In genomic region chr1:184629194-184629593, GRCm38 (mm10) we compare ENCODE assay signal across 14 mouse cellular contexts.
DNase-seq lines count a peak whose midpoint lies in the region; ATAC-seq and TF ChIP-seq lines count a peak whose summit lies in the region.
"Had no signal": no experiment of that assay in that cellular context is flagged by ENCODE, and none has a peak within 500 bp of the region (broad histone marks: within the 10 kb centered on the region; RNA-seq: fewer than 3 reads in every experiment).

No protein-coding gene starts in this region.

- peaks cover 23% of the 10 kb centered on the region for H3K4me1 ChIP-seq in heart, embryonic 10.5 days
- peaks cover 21% of the 10 kb centered on the region for H3K4me1 ChIP-seq in liver, postnatal 0 days (ENCODE audit: insufficient read depth)
- H3K4me1 ChIP-seq in hindbrain, embryonic 16.5 days (ENCODE audit: control insufficient read depth, insufficient read depth, low read depth, low read length) = no peaks in the 10 kb centered on the region

- H3K9me3 ChIP-seq in heart, embryonic 10.5 days = no peaks in the 10 kb centered on the region
- no peaks in the 10 kb centered on the region for H3K9me3 ChIP-seq in liver, postnatal 0 days (ENCODE audit: low read length)
- no peaks in the 10 kb centered on the region for H3K9me3 ChIP-seq in hindbrain, embryonic 16.5 days (ENCODE audit: control insufficient read depth, low read length)
- H3K9me3 ChIP-seq: hindbrain, embryonic 10.5 days had no signal

- no peak for TF ChIP-seq CTCF in liver, postnatal 0 days (IDR thresholded peaks at IDR 0.05; ENCODE audit: low read depth)

- H3K27me3 ChIP-seq in heart, embryonic 10.5 days (ENCODE audit: insufficient read depth, poor library complexity, severe bottlenecking) = no peaks in the 10 kb centered on the region
- H3K27me3 ChIP-seq in liver, postnatal 0 days (ENCODE audit: insufficient read depth, low read length) = no peaks in the 10 kb centered on the region
- H3K27me3 ChIP-seq in hindbrain, embryonic 16.5 days (replicated peaks; ENCODE audit: control insufficient read depth, insufficient read depth, low read length) = no peaks in the 10 kb centered on the region

- no peaks in the 10 kb centered on the region for H3K36me3 ChIP-seq in heart, embryonic 10.5 days
- H3K36me3 ChIP-seq in liver, postnatal 0 days (replicated peaks; ENCODE audit: insufficient read depth, low read length) = no peaks in the 10 kb centered on the region
- H3K36me3 ChIP-seq in hindbrain, embryonic 16.5 days (ENCODE audit: control insufficient read depth, insufficient read depth, low read length) = no peaks in the 10 kb centered on the region
- H3K36me3 ChIP-seq: hindbrain, embryonic 10.5 days had no signal

- DNase-seq in heart, embryonic 10.5 days (ENCODE audit: low spot score) = peak; percentile 78
- no peak for DNase-seq in heart, adult 8-10 months (ENCODE audit: low spot score)
- peak; percentile 54 for DNase-seq in 416B (ENCODE audit: low read depth)
- peak; percentile 37 for DNase-seq in liver, postnatal 0 days
- DNase-seq in kidney, adult 8-10 months = no peak
- DNase-seq: kidney, adult 9 months; lung, embryonic 14.5 days; spleen, adult 18-20 months had no signal

- H3K27ac ChIP-seq in heart, embryonic 10.5 days = peak overlapping the region; percentile 31; the same call in 1 of the 2 replicates
- peak overlapping the region; percentile 45 for H3K27ac ChIP-seq in liver, postnatal 0 days (ENCODE audit: low read depth)
- H3K27ac ChIP-seq in hindbrain, embryonic 16.5 days (ENCODE audit: low read depth, low read length) = no peak overlapping the region
- H3K27ac ChIP-seq: hindbrain, embryonic 10.5 days had no signal

- TF ChIP-seq EP300 in liver, postnatal 0 days (IDR thresholded peaks at IDR 0.05; ENCODE audit: low read depth) = peak; percentile 84

- peak; percentile 72 for ATAC-seq in common myeloid progenitor, adult 5-6 weeks (replicated peaks; ENCODE audit: low read depth, poor library complexity, severe bottlenecking)
- peak; percentile 89 for ATAC-seq in liver, postnatal 0 days
- no peak for ATAC-seq in monocyte, adult 5-6 weeks (replicated peaks; ENCODE audit: insufficient number of reproducible peaks, low FRiP score, low TSS enrichment, poor library complexity, severe bottlenecking)
- no peak for ATAC-seq in hindbrain, embryonic 16.5 days
- ATAC-seq: forebrain, embryonic 16.5 days; midbrain, embryonic 16.5 days had no signal

- no peak overlapping the region for H3K4me3 ChIP-seq in heart, embryonic 10.5 days
- H3K4me3 ChIP-seq in liver, postnatal 0 days (ENCODE audit: low read depth, low read length) = no peak overlapping the region
- H3K4me3 ChIP-seq in hindbrain, embryonic 16.5 days (ENCODE audit: low read length) = no peak overlapping the region
- H3K4me3 ChIP-seq: hindbrain, embryonic 10.5 days had no signal

- no peak overlapping the region for H3K9ac ChIP-seq in liver, postnatal 0 days (replicated peaks)
- H3K9ac ChIP-seq in hindbrain, embryonic 16.5 days (ENCODE audit: low read depth, low read length) = no peak overlapping the region
- H3K9ac ChIP-seq: lung, embryonic 14.5 days had no signal

- H3K4me2 ChIP-seq in liver, postnatal 0 days (ENCODE audit: low read depth, low read length) = peak overlapping the region; percentile 23; the same call in 1 of the 2 replicates
- H3K4me2 ChIP-seq in hindbrain, embryonic 16.5 days (ENCODE audit: low read length) = no peak overlapping the region
- H3K4me2 ChIP-seq: lung, embryonic 14.5 days had no signal

- 71% methylated on average over 9 of the region's 9 CpGs for WGBS in heart, embryonic 10.5 days
- 58% methylated on average over 9 of the region's 9 CpGs for WGBS in liver, postnatal 0 days (ENCODE audit: insufficient replicate concordance)
- WGBS in hindbrain, embryonic 16.5 days = 95% methylated on average over 9 of the region's 9 CpGs

Comparison
In these comparisons a context has a peak if more than half of its experiments do, and no peak if none do; other contexts are left out.
1. DNase-seq: peak in heart, embryonic 10.5 days (single experiment), 416B (single experiment) and liver, postnatal 0 days (single experiment); none in heart, adult 8-10 months (single experiment) and kidney, adult 8-10 months (0 of 2).
2. ATAC-seq: peak in common myeloid progenitor, adult 5-6 weeks (single experiment) and liver, postnatal 0 days (single experiment); none in monocyte, adult 5-6 weeks (single experiment) and hindbrain, embryonic 16.5 days (single experiment).